Mouse (Mus musculus) forebrain, embryonic 15.5 days (tissue): ENCODE data around the gene Trmt1l. TPM values are rescaled to one million over a fixed set of nuclear protein-coding genes. Genes with fewer than 3 reads are reported as not detected.
"Not testable (repeated sequence)": the region's sequence is repeated elsewhere in the genome, so short reads cannot be mapped to it uniquely, and the experiment has no call there.

ENCODE experiments used
- ATAC-seq: fragments of 200-750 bp; cut with Nextera tagmentation; replicated peaks from 2 replicates; pipeline ENCODE4 v1.8.0; 2017; ENCODE audit warnings: mild to moderate bottlenecking, moderate TSS enrichment, moderate library complexity
- H3K27ac ChIP-seq: fragments of 300-500 bp; sonication (generic); replicated peaks from 2 replicates; pipeline ENCODE4 v1.5.1; 2015; ENCODE audit warnings: mild to moderate bottlenecking, inconsistent platforms
- H3K27me3 ChIP-seq: fragments of 300-500 bp; sonication (generic); 2 replicates; pipeline ENCODE4 v1.6.1; 2015; ENCODE audit warnings: inconsistent platforms
- H3K36me3 ChIP-seq: fragments of 300-500 bp; sonication (generic); 2 replicates; pipeline ENCODE4 v1.6.1; 2015; ENCODE audit warnings: mild to moderate bottlenecking, inconsistent platforms
- H3K4me1 ChIP-seq: fragments of 300-500 bp; sonication (generic); 2 replicates; pipeline ENCODE4 v1.6.1; 2015; ENCODE audit warnings: inconsistent platforms
- H3K4me2 ChIP-seq: fragments of 300-500 bp; sonication (generic); replicated peaks from 2 replicates; pipeline ENCODE4 v1.6.1; 2015; ENCODE audit warnings: mild to moderate bottlenecking, inconsistent platforms
- H3K4me3 ChIP-seq: fragments of 300-500 bp; sonication (generic); 2 replicates; pipeline ENCODE4 v1.5.1; 2015; ENCODE audit warnings: mild to moderate bottlenecking, inconsistent platforms
- H3K9ac ChIP-seq: fragments of 300-500 bp; sonication (generic); replicated peaks from 2 replicates; pipeline ENCODE4 v1.6.1; 2015; ENCODE audit warnings: mild to moderate bottlenecking, inconsistent platforms
- H3K9me3 ChIP-seq: fragments of 300-500 bp; sonication (generic); 2 replicates; pipeline ENCODE4 v1.6.1; 2016; ENCODE audit warnings: inconsistent platforms
- whole genome bisulfite sequencing: fragments of 180-500 bp; shearing (Covaris S2); methylation state at CpG from one replicate; pipeline ENCODE4 v1.1.7; 2015; ENCODE audit warnings: mixed read lengths; 5-methylcytosine and 5-hydroxymethylcytosine counted together
- polyA plus RNA-seq: library from polyadenylated mRNA; unstranded; fragments of >200 nt; fragmentation: Nextera tagmentation; extraction: Ambion mirVana; gene quantifications from 2 replicates; pipeline ENCODE4 v1.2.1, GENCODE M21; 2015

Trmt1l gene
- polyA plus RNA-seq, 1 experiment from 2014 or later = 52.8 TPM

DNA sequence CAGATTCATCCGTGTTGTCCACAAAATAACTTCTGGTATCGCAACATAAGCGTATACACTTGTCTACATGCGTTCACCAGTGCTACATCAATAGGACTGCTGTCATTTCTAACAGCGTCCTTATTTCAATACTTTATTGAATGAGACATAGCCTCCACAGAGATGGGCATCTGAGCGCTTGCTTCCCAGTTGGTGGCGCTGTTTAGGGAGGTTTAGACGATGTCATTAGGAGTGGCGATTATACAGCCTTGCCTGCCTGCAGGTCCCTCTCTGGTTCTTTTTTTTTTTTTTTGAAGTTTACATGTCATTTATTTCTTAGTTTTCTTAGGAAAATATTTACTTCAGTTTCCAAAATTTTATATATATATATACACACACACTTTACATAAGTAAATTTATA is 32.9 kb downstream of the Trmt1l start:
- no peak overlapping the region for H3K4me3 ChIP-seq
- H3K4me1 ChIP-seq = no peaks in the 10 kb centered on the region
- 81% methylated on average over 9 of the region's 9 CpGs for WGBS
- H3K4me2 ChIP-seq = no peak overlapping the region
- H3K27me3 ChIP-seq = no peaks in the 10 kb centered on the region
- H3K27ac ChIP-seq = no peak overlapping the region
- ATAC-seq = no peak
- H3K9ac ChIP-seq = no peak overlapping the region
- H3K36me3 ChIP-seq = peaks cover 37% of the 10 kb centered on the region
- no peaks in the 10 kb centered on the region for H3K9me3 ChIP-seq

DNA sequence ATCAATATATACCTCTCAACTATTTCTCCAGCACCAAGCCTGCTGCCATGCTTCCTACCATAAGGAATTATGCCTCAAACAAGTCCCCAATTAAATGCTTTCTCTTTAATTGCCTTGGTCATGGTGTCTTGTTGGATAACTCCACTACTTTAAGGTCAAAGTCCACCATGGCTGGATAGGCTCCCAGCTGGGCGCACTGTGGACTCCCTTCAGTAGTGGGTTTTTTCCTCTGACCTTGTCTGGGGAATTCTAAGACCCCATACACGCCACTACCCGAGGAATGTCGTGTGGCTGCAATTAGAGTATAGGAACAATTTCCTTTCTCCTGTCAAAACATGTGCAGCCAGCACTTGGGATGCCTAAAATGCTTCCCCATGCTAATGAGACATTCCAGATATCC is 36.6 kb downstream of the Trmt1l start:
- H3K4me3 ChIP-seq = no peak overlapping the region
- H3K27me3 ChIP-seq = no peaks in the 10 kb centered on the region
- 61% methylated on average over 4 of the region's 4 CpGs for WGBS
- no peak overlapping the region for H3K9ac ChIP-seq
- H3K9me3 ChIP-seq = no peaks in the 10 kb centered on the region
- no peak overlapping the region for H3K27ac ChIP-seq
- no peaks in the 10 kb centered on the region for H3K4me1 ChIP-seq
- ATAC-seq = no peak
- no peak overlapping the region for H3K4me2 ChIP-seq
- peaks cover 15% of the 10 kb centered on the region for H3K36me3 ChIP-seq

DNA sequence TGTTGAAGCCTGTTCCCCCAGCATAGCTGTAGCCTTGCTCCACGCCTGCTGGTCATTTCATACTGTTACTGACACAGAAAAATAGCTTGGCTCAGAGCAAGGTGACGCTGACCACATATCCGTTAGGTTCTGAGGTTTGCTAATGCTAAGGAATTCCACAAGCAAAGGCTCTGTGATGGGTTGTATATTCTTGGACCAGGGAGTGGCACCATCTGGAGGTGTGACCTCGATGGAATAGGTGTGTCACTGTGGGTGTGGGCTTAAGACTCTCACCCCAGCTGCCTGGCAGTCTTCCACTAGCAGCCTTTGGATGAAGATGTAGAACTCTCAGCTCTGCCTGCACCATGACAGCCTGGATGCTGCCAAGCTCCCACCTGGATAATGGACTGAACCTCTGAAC is 38.2 kb downstream of the Trmt1l start:
- H3K4me2 ChIP-seq = no peak overlapping the region
- no peak overlapping the region for H3K4me3 ChIP-seq
- H3K4me1 ChIP-seq = no peaks in the 10 kb centered on the region
- no peak; the same call in 1 of the 2 replicates for ATAC-seq
- no peaks in the 10 kb centered on the region for H3K27me3 ChIP-seq
- no peaks in the 10 kb centered on the region for H3K9me3 ChIP-seq
- peaks cover 18% of the 10 kb centered on the region for H3K36me3 ChIP-seq
- H3K27ac ChIP-seq = no peak overlapping the region
- WGBS = 86% methylated on average over 4 of the region's 4 CpGs
- no peak overlapping the region for H3K9ac ChIP-seq

DNA sequence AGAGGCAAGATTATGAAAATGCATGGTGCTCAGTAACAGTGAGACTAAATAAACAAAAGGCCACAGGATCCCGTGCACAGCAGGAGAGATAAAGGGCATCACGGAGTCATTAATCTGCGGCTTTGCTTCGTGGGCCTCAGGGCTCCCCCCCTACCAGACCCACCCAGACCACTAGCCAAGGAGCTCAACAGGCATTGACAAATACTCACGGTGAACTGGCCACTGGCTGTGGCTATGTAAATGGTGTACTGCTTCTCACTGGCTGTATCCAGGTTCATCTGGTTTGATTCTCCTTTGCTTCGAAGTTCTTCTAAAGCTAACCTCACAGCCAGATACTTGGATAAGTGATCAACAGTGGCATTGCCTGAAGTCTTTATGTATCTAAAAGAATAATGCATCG is 43.1 kb downstream of the Trmt1l start:
- no peaks in the 10 kb centered on the region for H3K27me3 ChIP-seq
- ATAC-seq = no peak
- H3K27ac ChIP-seq = no peak overlapping the region
- H3K4me2 ChIP-seq = no peak overlapping the region
- H3K4me1 ChIP-seq = no peaks in the 10 kb centered on the region
- H3K4me3 ChIP-seq = no peak overlapping the region
- H3K9ac ChIP-seq = no peak overlapping the region
- H3K36me3 ChIP-seq = peaks cover 56% of the 10 kb centered on the region
- H3K9me3 ChIP-seq = no peaks in the 10 kb centered on the region
- 55% methylated on average over 7 of the region's 7 CpGs for WGBS

DNA sequence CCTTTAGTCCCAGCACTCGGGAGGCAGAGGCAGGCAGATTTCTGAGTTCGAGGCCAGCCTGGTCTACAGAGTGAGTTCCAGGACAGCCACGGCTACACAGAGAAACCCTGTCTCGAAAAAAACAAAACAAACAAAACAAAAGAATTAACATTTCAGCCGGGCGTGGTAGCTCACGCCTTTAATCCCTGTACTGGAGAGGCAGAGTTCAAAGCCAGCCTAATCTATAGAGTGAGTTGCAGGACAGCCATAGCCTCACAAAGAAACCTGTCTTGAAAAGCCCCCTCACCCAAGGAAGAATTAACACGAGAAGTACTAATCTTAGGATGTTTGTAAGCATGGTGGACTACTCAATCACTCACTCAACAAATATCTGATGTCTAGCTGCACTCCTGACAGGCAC is 44.0 kb downstream of the Trmt1l start:
- H3K36me3 ChIP-seq = peaks cover 64% of the 10 kb centered on the region
- not testable (repeated sequence) for H3K27me3 ChIP-seq, H3K9me3 ChIP-seq, H3K4me3 ChIP-seq, H3K9ac ChIP-seq, H3K4me2 ChIP-seq, H3K27ac ChIP-seq, H3K4me1 ChIP-seq, ATAC-seq
- WGBS = 88% methylated on average over 8 of the region's 8 CpGs

DNA sequence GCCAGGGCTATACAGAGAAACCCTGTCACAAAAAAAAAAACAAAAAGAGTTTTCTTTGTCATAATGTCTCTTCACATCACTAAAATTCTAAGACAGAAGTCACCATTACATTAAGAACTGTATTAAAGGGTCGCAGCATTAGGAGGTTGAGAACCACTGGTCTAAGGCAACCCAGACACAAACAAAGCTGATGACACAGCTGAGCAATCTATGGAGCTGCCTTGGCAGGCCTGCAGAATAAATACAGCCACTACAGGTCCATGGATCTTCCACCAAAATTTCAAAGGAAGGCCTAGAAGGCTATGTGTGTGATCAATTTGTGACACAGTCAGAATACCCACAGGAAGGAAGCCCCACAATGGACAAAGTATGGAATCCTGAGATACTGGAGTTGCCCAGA is 54.2 kb downstream of the Trmt1l start:
- WGBS = 96% methylated on average over 1 of the region's 1 CpGs
- Histone ChIP-seq H3K4me1 (no peaks in the 10 kb centered on the region), H3K9ac (no peak overlapping the region), H3K36me3 (no peaks in the 10 kb centered on the region), H3K9me3 (no peaks in the 10 kb centered on the region), H3K27me3 (no peaks in the 10 kb centered on the region), H3K4me3 (no peak overlapping the region), H3K27ac (no peak overlapping the region), H3K4me2 (no peak overlapping the region)
- no peak for ATAC-seq

DNA sequence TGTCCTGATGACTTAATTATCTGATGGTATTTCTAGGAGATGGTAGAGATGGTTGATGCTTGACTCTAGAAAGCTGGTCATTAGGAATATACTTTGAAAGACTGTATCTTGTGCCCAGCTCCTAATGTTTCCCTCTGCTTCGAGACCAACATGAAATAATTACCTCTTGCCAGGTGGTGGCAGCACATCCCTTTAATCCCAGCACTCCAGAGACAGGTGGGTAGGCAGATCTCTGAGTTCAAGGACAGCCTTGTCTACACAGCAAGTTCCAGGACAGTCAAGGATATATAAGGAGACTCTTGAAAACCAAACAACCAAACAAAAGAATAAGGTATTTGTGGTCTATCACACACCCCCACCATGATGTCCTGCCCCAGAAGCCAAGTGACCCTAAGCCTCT is 55.2 kb downstream of the Trmt1l start:
- Histone ChIP-seq H3K9me3 (no peaks in the 10 kb centered on the region), H3K4me1 (no peaks in the 10 kb centered on the region), H3K27ac (no peak overlapping the region), H3K9ac (no peak overlapping the region), H3K4me2 (no peak overlapping the region), H3K36me3 (no peaks in the 10 kb centered on the region), H3K27me3 (no peaks in the 10 kb centered on the region), H3K4me3 (no peak overlapping the region)
- ATAC-seq = no peak
- WGBS = 69% methylated on average over 1 of the region's 1 CpGs

DNA sequence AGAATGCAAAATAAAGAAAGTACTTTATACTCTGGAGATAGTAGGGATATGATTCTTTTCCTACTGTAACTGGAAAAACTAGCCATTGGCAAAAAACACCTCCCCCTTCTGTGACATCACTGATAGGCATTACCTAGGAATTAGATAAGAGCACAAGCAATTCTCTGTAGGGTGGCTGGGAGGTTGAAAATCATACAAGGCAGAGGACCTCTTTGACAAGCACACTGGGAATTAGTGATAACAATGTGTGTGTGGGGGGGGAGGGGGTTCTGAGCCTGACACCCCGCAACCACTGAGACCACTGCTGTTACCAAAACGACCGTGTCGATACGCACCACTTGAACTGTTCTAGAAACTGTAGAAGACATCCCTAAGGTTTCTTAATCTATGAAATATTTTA is 56.4 kb downstream of the Trmt1l start:
- Histone ChIP-seq H3K27me3 (no peaks in the 10 kb centered on the region), H3K4me1 (no peaks in the 10 kb centered on the region), H3K36me3 (no peaks in the 10 kb centered on the region), H3K9me3 (no peaks in the 10 kb centered on the region), H3K4me3 (no peak overlapping the region), H3K27ac (no peak overlapping the region), H3K4me2 (no peak overlapping the region), H3K9ac (no peak overlapping the region)
- WGBS = 93% methylated on average over 5 of the region's 5 CpGs
- ATAC-seq = no peak

DNA sequence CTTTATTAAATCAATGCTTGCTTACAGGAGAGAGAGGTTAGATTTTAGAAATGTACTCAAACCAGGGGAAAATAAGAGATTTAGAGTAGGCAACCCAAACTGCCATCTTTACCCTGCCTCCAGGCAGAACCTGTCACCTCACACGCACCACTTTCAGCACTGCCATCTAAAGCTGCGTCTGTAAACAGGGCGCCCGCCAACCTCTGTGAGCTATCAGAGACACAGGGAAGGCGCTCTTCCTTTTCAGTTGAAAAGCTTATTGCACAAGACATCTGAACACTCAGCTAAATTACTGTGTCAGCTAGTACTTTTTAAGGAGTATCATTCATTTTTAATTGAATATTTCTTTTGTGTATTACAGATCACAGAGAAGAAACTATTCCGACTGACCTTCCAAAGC is 61.5 kb downstream of the Trmt1l start:
- H3K4me2 ChIP-seq = no peak overlapping the region
- peaks cover 8% of the 10 kb centered on the region for H3K4me1 ChIP-seq
- H3K27ac ChIP-seq = no peak overlapping the region
- no peak overlapping the region for H3K4me3 ChIP-seq
- H3K27me3 ChIP-seq = no peaks in the 10 kb centered on the region
- ATAC-seq = no peak
- H3K9ac ChIP-seq = no peak overlapping the region
- no peaks in the 10 kb centered on the region for H3K9me3 ChIP-seq
- no peaks in the 10 kb centered on the region for H3K36me3 ChIP-seq
- WGBS = 70% methylated on average over 6 of the region's 6 CpGs

DNA sequence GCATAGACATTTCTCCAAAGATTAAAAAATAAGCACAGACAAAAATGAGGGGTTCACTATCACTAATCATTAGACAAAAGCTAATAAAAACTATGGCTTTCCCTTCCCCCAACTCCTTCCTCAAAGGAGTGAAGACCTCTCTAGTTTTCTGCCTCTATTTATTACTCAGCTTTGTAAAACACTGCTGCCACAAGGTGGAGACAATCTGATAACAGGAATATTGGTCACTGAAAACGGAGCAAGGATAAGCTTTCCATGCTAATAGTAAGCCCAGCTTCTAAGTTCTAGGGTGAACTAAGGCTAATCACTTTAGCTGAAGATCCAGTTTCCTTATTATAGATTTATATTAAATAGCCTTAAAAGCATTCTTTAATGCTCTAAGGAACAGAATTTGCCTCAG is 64.1 kb downstream of the Trmt1l start:
- 46% methylated on average over 1 of the region's 1 CpGs for WGBS
- Histone ChIP-seq H3K9me3 (no peaks in the 10 kb centered on the region), H3K4me1 (peaks cover 14% of the 10 kb centered on the region), H3K27me3 (no peaks in the 10 kb centered on the region), H3K4me2 (no peak overlapping the region), H3K4me3 (no peak overlapping the region), H3K27ac (no peak overlapping the region), H3K9ac (no peak overlapping the region), H3K36me3 (no peaks in the 10 kb centered on the region)
- no peak for ATAC-seq

DNA sequence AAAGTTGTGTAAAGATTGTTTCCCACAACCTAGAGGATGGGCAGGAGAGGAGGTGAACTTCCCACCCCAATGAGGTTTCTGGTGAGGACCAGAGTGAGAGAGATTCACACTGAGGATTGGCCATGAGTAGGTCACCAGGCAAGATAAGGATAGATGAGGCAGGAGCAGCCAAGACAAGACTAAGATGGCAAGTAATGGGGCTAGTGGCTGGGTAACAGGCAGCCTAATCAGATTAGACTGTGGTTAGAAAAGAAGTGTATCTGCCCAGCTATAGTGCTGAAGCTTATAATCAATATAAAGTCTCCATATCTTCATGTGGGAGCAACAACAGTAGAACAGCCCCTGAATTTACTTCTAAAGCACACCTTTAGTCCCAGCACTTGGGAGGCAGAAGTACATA is 65.5 kb downstream of the Trmt1l start:
- Histone ChIP-seq H3K4me2 (no peak overlapping the region), H3K4me1 (peaks cover 24% of the 10 kb centered on the region), H3K36me3 (no peaks in the 10 kb centered on the region), H3K9me3 (no peaks in the 10 kb centered on the region), H3K27me3 (no peaks in the 10 kb centered on the region), H3K27ac (no peak overlapping the region), H3K9ac (no peak overlapping the region), H3K4me3 (no peak overlapping the region)
- ATAC-seq = no peak

DNA sequence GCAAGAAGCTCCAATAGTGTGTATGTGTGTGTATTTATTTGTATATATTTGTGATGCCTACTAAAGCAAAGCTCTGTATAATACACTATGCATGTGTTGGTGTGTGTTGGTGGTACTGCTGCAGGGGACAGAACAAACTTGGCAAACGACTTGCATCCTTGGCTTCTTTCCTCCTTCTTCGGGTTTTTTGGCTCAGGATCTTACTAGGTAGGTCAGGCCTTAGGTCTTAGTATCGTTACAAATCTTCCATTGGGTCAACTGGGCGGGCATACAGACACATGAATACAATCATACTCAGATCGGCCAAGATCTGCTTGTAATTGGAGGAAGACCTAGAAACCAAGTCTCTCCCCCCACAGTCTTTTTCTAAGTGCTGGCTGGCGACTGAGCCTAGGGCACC is 66.4 kb downstream of the Trmt1l start:
- no peaks in the 10 kb centered on the region for H3K36me3 ChIP-seq
- no peaks in the 10 kb centered on the region for H3K9me3 ChIP-seq
- H3K27me3 ChIP-seq = no peaks in the 10 kb centered on the region
- no peak for ATAC-seq
- peaks cover 29% of the 10 kb centered on the region for H3K4me1 ChIP-seq
- no peak overlapping the region for H3K27ac ChIP-seq
- WGBS = 58% methylated on average over 6 of the region's 6 CpGs
- no peak overlapping the region for H3K4me2 ChIP-seq
- no peak overlapping the region for H3K4me3 ChIP-seq
- H3K9ac ChIP-seq = no peak overlapping the region

DNA sequence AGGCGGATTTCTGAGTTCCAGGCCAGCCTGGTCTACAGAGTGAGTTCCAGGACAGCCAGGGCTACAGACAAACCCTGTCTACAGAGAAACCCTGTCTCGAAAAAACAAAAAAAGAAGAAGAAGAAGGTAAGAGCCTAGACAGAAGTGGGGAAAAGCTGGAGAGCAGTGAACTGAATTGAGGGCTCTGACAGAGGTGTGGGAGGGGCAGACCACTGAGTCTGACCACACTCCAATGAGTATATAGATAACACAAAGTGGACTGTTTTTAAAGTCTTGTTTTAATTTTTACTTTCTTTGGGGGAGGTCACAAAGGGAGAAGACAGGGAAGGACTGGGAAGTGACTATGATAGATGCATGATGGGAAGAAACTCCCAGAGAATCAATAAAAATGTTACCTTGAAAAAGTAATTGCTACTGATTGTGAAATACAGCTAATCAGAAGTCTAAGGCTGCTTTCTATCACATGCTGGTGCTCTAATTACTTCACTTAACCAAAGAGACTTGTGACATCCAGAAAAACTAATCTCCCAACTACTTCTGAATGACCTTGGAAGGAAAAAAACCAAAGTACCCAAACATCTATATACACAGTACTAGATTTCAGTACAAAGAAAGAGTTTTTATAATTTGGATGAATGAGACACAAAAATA is 67.4 kb downstream of the Trmt1l start:
- no peak overlapping the region for H3K4me3 ChIP-seq
- H3K9me3 ChIP-seq = no peaks in the 10 kb centered on the region
- no peaks in the 10 kb centered on the region for H3K27me3 ChIP-seq
- H3K27ac ChIP-seq = no peak overlapping the region
- H3K36me3 ChIP-seq = no peaks in the 10 kb centered on the region
- WGBS = 86% methylated on average over 2 of the region's 2 CpGs
- H3K4me1 ChIP-seq = peaks cover 29% of the 10 kb centered on the region
- no peak overlapping the region for H3K4me2 ChIP-seq
- no peak for ATAC-seq
- H3K9ac ChIP-seq = no peak overlapping the region
